Mouse (Mus musculus): ENCODE measurements around the gene Agbl1.

- TF ChIP-seq POLR2A (IDR thresholded peaks at IDR 0.05; ENCODE audit: control insufficient read depth, low read depth, low read length) (no peak), CTCF (IDR thresholded peaks at IDR 0.05; ENCODE audit: control insufficient read depth, insufficient read depth, insufficient replicate concordance, low read depth, low read length) (no peak)
Observed at GRCm38 (mm10) chr7:77132615-77133420, 903.1 kb downstream of the Agbl1 start.

Measured in testis, adult 2 months (tissue).